Mouse (Mus musculus): Measurements from ENCODE around the gene Nudt4.
"Not testable (repeated sequence)": the region's sequence is repeated elsewhere in the genome, so short reads cannot be mapped to it uniquely, and the experiment has no call there.

Gene Nudt4

DNA sequence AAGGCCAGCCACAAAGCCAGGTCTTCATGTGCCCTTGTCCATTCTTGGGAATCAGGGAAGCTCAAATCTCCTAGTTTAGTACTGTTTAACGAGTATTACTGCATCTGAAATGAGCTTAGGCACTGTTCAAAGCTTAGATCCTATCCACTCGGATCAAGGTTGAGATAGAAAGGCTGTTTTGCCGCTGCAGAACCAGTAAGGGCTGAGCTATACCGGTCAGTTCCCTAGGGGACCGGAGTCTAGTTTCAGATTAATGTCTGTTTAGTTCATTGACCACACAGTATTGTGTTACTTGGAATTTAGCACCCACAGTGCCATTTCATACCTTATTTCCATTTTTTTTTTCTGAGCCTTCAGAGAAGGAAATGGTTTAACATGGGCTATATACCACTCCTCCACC lies 3.6 kb upstream of the Nudt4 start:
- no peak for DNase-seq (ENCODE audit: low spot score)

DNA sequence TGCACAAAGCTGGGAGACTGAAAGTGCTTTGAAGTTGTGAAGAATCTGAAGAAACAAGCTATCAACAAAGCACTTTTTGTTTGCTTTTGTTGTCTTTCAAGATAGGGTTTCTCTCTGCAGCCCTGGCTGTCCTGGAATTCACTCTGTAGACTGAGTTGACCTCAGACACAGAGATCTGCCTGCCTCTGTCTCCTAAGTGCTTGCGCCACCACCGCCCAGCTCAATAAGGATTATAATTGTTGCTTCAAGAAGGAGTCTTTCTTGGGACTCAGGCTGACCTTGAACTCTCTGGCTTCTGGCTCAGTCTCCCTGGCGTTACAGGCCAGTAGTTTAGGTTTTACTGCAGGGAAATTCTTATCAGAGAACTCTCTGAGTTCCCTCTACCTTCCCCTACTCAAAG lies 2.8 kb upstream of the Nudt4 start:
- DNase-seq (ENCODE audit: low spot score) = no peak

DNA sequence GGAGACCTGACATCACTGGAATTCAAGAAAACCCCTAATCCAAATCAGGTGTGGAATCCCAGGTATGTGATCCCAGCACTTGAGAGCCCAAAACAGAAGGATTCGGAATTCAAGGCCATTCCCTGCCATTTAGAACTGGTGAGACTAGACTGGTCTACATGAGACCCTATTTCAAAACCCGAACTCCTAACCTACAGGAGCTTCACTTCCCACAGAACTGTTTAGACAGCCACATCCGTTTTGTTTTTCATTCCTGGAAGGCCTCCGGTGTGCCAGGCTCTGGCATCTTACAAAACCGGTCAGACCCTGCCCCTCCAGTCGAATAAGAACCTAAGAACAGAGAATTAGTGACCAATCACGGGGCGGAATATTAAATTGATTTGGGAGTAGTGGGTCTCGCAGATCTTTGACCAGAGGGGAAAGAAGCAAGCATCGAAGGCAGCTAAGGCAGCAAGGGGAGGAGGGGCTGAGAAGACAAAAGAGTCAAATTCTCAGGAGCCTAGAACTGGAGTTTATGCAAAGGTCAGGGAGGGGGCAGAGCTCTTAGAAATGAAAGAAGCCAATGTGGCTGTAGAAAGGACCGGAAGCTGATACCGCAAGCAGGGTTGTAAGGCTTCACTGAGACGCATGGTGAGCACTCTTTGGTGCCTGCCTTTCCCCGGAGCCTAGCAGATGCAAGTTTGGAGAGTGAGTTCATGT lies 1.4 kb upstream of the Nudt4 start:
- DNase-seq (ENCODE audit: low spot score) = no peak

DNA sequence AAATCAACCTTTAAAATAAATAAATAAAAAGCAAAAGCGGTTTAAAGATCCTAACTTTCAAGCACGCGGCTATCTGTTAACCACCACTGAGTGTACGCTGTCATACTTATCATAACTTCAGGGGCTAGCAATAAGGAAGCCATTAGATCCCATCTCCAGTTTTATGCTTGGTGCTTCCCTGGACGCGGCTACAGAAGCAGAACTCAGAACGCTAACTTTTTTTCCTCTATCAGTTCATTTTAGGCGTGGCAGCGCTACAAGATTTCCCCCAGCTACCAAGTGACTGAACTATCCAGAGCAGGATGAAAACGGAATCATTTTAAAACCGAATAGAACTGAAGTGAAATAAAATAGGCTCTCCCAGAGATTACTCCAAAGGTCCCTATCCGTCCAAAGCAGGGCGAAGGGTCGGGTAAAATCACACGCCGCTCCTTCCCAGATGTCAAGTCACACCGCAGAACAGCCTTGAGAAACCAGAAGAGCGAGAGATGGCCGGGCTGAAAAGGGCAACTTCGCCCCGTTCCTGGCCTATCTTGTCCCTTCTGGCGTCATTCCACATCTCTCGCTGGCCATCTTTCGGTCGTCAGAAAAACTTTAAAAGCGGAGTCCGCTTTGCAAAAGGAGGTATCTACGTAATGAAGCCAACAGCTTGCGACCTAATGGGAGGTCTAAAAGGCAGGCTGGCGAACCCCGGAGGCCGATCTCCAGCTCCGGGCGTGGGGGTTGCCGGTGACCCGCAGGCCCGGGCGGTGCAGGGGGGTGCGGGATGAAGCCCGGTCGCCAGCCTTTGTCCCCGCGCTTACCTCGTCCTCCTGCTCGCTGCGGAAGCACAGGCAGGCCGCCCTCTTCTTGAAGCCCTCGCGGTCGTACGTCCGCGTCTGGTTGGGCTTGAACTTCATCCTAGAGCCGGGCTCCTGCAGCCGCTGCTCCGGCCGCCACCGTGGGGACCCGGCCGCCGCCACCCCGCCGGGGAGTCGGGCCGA lies 796 bp downstream of the Nudt4 start:
- peak; percentile 26 for DNase-seq (ENCODE audit: low spot score)

DNA sequence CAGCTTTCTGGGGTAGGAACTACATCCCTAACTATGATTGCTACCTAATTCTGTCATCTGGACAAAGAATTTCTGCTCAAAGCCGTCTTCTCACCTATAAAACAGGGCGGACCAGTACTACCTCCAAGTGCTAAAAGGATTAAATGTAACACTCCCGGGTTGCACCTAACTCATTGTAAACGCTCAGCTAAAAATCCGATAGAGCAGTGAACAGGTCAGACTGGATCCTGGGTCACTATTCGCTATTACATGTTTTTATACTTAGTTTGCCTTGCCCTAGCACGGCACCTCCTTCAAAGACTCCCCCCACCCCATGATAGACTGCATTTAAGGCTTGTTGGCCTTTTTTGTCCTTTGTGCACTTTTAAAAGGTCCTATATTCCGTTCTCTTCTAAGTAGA lies 1.6 kb downstream of the Nudt4 start:
- no peak for DNase-seq (ENCODE audit: low spot score)

DNA sequence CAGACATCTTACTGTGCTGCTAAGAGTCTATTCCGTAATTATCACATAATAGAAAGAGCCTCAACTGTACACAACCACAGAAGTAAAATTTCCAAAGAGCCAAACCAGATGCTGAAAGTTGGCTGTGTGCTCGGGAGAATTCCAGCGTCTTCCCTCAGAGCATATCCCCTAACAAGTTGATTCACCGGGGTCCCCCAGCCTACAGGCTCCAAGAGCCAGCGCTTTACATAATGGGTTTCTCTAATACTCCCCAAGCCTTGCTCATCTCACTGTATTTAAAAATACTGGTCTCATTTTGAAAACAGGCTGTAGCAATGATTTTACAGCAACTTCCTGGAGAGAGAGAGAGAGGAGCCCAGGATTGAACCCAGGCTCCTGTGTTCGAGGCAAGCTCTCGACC lies 2.3 kb downstream of the Nudt4 start:
- no peak for DNase-seq (ENCODE audit: low spot score)

DNA sequence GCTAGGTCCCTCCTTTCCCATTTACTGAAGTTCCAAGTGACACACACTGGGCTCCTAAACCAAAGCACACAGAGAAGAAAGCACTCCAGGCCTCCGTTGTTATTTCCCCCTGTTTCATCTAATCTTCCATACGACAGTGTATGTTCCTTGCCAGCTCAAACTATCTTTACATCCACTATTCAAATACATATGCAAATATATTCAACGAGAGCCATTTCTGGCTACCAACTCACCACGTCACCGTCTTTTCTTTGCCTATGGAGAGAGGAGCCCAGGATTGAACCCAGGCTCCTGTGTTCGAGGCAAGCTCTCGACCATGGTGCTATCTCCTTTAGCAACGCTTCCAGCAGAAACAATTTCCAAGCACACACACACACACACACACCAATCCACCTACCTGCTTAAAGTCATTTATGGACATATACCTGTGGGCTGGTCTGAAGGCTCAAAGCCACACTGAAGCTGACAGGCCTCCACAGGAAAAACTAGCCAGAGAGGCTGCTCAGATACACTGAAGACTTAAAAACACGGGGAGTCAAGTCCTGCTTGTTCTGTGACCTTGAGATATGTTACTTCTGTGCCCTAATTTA lies 3.5 kb downstream of the Nudt4 start:
- DNase-seq (ENCODE audit: low spot score) = no peak

DNA sequence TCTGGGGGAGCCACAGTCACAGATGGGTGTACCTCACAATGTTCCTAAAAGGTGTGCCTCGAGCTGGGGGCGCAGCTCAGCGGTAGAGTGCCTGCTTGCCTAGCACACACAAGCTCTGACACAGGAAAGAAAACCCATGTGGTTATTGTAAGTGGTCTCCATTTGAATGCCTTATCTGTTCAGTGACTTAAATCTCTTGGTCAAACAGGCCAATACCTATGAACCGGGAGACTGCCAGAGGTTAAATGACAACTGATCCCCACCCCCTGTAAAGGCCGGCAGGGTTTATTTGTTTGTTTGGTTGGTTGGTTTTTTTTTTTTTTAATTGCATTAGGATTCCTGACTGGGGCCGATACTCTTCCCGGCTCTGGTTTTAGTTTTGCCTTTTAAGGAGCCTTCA lies 4.5 kb downstream of the Nudt4 start:
- no peak for DNase-seq (ENCODE audit: low spot score)

DNA sequence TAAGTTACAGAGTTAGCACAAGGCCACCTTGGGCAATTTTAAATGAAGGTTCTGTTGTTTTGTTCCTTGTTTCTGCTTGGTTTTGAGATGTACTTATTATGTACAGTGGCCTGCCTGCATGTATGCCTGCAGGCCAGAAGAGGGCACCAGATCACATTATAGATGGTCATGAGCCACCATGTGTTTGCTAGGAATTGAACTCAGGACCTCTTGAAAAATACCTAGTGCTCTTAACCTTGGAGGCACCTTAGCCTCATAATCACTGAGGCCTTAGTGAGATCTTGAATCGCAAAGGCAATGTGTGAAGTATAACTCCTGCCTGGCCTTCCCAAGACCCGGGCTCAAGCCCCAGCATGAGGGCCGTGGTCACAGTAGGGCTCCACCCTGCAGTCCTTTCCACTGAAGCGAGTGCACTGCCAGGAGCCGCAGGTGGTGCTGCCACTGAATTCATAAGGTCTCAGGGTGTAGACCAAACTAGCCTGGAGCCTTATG lies 6.6 kb downstream of the Nudt4 start:
- DNase-seq (ENCODE audit: low spot score) = no peak

DNA sequence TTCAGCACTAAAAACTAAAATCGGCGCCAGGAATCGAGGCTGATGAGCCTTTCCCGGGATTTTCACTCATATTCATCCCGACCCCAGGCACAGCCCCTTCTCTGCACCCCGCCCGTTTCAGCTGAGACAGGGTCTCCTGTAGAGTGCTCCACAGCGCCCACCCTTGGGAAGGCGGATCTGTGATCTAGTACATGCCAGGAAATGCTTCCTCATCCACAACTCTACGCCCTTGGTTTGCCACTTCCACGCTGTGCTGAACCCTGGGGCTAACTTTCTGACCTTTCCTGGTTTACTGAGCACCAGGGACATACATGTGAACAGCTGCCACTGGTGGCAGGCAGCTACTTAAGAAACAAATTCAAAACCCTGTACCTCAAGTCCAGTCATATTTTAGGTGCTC lies 8.1 kb downstream of the Nudt4 start:
- no peak for DNase-seq (ENCODE audit: low spot score)

DNA sequence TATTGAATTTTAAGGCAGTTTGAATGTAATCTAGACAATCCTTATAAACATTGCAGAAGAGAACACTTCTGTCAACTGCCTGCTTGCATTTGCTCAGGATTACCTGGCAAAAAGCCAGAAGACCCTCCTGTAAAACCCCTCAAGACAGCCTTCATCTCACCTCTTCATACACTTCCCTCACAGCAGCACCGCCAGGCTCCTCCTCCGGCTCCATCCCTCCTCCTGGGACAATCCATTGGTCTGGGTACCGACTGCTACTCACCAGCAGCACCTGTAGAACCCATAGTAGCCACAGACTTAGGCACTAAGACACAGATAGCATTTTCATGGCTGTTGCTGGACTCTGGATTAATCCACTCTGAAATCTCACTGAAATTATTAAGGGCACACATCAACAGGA lies 11.6 kb downstream of the Nudt4 start:
- DNase-seq (ENCODE audit: low spot score) = no peak

DNA sequence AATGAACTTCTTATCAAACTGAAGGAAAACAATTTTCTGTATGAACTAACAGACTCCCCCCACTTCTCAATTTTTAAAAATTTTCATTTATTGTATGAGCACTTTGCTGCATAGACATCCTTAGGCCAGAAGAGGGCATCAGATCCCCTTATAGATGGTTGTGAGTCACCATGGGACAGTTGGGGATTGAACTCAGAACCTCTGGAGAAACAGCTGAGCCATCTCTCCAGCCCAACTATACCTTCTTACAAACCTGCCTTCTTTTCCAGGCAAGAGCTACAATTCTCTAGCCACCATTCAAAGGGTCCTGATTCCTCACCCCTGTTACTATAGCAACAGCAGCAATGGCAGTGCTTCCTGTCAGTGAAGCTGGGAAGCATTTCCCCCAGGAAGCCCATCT lies 12.2 kb downstream of the Nudt4 start:
- DNase-seq (ENCODE audit: low spot score) = no peak

DNA sequence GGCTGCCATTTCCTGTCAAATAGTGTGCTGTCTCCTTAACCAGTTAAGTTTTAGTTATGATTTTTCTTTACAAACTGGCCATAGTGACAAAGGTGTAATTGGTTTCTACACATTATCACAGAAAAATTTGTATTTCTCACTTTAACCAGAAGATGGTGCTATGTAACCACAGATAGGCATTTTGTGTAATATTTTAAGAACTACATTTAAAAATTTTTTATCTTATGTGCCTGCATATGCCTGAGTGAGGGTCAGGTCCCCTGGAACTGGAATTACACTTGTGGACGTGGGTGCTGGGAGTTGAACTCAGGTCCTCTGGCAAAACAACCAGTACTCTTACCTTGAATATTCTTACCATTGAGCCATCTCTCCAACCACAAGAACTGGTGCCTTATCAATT lies 13.4 kb downstream of the Nudt4 start:
- no peak for DNase-seq (ENCODE audit: low spot score)

DNA sequence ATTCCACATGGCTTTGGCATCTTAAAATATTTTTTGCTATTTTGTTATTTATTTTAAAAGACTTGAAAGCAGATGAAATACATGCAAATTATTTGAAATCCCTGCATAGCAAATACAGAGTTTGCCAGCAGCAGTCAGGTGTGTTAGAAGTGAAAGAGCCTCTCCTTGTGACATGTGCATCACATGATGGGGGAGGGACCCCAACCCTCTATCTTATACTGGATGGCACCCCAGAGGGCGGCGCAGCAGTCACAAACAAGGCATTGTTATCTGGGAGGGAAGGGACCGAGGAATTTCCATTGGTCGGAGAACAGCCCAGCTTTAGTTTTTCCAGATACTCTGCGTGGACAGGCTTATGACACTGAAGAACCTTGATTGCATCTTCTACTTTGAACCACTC lies 14.9 kb downstream of the Nudt4 start:
- not testable (repeated sequence) for DNase-seq (ENCODE audit: low spot score)

DNA sequence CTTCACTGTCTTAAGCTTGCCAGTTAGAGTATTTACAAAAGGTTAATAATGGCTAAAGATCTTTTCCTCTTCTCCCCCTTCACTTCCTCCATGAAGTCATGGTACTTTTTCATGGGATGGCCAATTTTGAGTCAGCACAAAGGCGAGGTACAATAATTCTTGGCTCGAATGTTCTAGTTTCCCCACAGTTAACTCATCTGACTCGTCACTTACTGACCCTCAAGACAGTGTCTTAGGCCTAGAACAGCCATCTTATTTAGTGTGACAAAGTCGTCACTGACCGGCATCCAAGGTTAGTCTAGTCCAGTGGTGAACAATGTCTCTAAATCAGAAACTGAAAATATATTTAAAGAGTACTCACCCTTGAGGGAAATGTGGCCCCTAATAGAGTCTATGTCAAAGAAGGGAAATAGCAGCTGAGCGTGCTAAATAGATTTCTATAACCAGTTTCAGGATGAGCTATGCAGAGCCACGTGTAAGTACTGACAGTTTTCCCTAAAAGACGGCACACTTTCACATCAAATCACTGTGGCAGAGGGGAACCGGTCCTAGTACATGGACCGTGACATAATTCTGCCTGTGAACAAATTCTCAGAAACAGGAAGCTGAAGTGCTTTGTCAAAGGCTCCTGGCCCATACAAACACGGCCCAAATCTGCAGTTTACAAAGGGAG lies 15.7 kb downstream of the Nudt4 start:
- DNase-seq (ENCODE audit: low spot score) = no peak

DNA sequence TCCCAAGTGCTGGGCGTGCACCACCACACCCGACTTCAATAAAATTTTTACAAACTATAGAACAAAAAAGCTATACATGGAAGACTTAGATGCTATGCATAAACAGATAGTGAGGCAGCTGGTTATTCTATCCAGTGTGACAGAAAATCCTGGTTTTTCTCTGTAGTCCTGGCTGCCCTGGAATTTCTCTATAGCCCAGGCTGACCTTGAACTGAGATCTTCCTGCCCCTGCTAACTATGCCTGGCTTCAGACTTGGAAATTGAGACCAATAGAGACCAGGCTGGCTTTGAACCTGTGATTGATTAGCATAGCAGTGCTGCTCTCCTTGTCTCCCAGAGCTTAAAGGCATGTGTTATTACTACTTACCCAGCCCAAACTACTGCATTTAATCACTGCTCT lies 17.8 kb downstream of the Nudt4 start:
- no peak for DNase-seq (ENCODE audit: low spot score)

DNA sequence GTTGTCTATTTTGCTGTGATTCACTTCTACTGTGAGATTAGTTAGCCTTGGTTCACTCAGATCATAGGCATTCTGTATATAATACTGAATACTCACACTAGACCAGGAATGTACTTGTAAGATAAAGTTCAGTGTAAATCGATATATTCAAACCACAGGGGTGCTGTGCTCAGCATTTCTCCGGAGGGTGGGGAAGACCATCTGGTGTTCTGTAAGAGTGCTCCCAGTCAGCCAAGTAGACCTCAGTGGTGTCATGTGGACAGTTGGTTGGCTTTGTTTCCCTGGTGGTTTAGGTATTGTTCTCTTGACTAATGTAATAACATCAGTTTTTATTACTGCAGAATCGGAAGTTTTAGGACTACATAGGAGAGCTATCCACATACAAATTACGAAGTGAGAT lies 18.9 kb downstream of the Nudt4 start:
- no peak for DNase-seq (ENCODE audit: low spot score)

DNA sequence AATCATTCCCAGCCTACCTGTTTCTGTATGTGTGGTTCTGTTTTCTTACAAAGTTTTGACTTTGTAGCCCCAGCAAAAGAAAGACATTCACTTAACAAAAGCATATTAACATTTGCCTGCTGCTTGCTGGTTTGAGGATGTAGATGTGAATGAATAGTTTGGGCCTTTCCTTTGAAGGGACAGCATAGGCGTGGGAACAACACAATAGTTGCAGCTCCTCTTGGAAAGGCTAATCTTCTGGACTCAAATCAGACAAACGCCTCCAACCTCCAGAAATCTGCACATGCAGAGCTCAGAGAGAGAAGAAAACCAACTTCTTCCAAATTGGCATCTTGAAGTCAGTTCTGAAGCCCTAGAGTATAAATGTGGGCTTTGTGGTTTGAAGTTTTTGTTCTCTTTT lies 19.3 kb downstream of the Nudt4 start:
- no peak for DNase-seq (ENCODE audit: low spot score)

DNA sequence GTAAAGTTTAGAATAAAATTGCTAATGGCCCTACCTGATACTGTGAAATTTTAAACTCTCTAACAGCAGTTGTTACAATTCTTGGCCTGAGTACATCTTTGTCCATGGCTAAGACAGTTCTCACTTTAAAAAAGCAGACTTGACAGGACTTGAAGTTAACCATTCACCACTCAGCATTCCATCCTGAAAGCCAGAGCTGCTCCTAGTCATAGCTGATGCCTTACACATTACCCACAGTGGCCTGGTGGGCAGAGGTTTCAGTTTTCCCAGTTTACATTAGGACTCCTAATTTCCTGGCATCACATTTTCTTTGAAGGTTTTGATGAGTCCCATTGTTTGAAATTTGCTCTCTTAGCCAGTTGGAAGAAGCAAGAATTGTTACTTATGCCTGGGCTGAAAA lies 19.9 kb downstream of the Nudt4 start:
- DNase-seq (ENCODE audit: low spot score) = no peak

DNA sequence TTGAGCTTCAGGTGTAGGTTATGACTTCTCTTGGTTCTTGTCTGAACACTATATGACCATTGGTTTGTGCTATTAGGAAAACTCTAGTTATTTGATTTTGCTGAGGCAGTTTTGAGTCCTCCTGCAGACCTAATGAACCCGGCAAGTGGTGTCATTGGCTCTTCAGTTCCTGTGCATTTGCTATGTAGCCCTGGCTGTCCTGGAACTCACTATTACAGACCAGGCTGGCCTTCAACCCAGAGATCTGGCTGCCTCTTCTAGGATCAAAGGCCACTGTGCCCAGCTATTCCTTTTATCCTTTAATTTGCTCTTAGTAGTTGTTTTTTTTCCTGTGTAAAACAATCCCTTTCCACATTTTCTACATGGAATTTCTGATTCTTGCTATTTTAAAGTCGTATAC lies 20.6 kb downstream of the Nudt4 start:
- DNase-seq (ENCODE audit: low spot score) = no peak

DNA sequence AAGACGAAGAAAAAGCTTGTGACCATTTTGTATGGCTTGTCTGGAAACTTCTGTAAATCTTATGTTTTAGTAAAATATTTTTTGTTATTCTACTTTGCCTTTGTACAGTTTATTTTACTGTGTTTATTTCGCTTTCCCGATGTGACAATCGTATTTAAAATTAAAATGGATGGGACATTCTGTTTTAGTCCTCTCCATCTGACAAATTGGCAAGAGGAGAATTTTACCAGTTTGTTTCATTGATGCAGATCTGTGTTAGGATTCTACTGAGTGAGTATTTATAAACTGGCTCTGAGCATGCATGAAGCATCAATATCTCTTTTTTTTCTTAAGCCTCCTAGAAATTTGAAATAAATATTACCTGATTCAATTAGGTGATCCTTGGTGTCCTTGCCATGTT lies 21.0 kb downstream of the Nudt4 start:
- DNase-seq (ENCODE audit: low spot score) = no peak

DNA sequence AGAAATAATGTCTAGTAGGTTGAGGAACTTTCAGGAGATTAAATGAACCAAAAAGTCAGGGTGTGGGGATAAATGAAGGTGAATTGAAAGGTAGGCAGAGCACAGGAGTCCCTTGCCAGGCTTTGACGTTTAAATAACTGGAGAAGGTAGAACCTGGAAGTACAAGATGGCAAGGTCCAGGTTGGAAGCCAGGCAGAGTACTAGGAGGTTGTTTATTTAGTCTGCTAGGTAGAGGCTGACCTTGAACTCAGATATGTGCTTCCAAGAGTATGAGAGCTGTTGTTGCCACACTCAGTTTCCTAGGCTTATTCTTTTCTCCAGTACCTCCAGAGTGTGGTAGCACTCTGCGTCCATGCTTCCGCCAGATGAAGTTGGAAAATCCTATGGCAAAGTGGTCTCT lies 24.1 kb downstream of the Nudt4 start:
- no peak for DNase-seq (ENCODE audit: low spot score)

Measured in ovary, postnatal 10 days (tissue).